Mouse (Mus musculus): ENCODE data around the gene Ung. TPM values are rescaled to one million over a fixed set of nuclear protein-coding genes. Genes with fewer than 3 reads are reported as not detected.

The Ung gene
- polyA plus RNA-seq, 1 experiment from 2014 or later, result 15.1 TPM

DNA sequence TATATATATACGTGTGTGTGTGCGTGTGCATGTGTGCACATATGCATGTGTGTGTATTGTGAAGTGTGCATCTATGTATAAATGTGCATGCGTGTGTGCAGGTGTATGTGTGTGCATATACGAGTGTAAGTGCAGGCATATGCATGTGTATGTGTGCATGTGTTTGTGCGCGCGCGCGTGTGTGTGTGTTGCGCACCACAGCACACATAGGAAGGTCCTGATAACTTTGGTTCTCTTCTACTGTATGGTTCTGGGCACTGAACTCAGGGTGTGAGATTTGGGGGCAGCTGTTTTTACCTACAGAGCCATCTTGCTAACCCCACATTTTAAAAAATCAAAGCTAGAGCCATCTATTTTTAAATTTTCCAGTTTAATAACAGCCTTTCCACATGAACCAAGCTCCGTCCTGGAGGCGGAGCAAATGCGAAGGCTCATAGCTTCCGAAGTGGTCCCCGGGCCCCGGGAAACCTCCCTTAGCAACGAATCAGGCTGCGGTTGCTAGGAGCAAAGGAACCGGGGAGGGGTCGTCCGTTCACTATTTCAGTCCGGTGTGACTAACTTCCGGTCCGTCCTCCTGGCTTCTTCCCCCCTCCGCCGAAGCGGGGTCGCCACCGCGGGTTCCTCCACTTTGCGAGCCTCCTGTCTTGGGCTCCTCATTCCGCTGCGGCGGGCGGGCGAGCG lies 30.3 kb upstream of the Ung start:
- peak overlapping the region; percentile 91 for H3K4me2 ChIP-seq (replicated peaks; ENCODE audit: low read depth)
- H3K4me1 ChIP-seq (replicated peaks; ENCODE audit: control insufficient read depth, insufficient read depth), result 0 out of 2 replicates have a peak, but pooled peaks cover 3% of the 10 kb centered on the region
- no peak overlapping the region for H3K27ac ChIP-seq (replicated peaks)
- H3K9me3 ChIP-seq (ENCODE audit: control insufficient read depth, low read length), result no peaks in the 10 kb centered on the region
- 0 out of 2 replicates have a peak, but pooled peaks cover 2% of the 10 kb centered on the region for H3K36me3 ChIP-seq (ENCODE audit: control insufficient read depth, insufficient read depth, low read length)
- peak; percentile 89 for ATAC-seq (ENCODE audit: low FRiP score, low TSS enrichment)
- TF ChIP-seq CTCF (IDR thresholded peaks at IDR 0.05; ENCODE audit: low read depth) (no peak; the same call in 1 of the 2 replicates), EP300 (optimal IDR thresholded peaks at IDR 0.05) (no peak)
- H3K27me3 ChIP-seq (ENCODE audit: control insufficient read depth, insufficient read depth, low read length), result no peaks in the 10 kb centered on the region
- peak overlapping the region; percentile 95 for H3K4me3 ChIP-seq (ENCODE audit: low read depth, low read length)
- H3K9ac ChIP-seq (ENCODE audit: low read length), result peak overlapping the region; percentile 92
- peak; percentile 89 for DNase-seq (ENCODE audit: low spot score)
- 7% methylated on average over 36 of the region's 37 CpGs for WGBS

DNA sequence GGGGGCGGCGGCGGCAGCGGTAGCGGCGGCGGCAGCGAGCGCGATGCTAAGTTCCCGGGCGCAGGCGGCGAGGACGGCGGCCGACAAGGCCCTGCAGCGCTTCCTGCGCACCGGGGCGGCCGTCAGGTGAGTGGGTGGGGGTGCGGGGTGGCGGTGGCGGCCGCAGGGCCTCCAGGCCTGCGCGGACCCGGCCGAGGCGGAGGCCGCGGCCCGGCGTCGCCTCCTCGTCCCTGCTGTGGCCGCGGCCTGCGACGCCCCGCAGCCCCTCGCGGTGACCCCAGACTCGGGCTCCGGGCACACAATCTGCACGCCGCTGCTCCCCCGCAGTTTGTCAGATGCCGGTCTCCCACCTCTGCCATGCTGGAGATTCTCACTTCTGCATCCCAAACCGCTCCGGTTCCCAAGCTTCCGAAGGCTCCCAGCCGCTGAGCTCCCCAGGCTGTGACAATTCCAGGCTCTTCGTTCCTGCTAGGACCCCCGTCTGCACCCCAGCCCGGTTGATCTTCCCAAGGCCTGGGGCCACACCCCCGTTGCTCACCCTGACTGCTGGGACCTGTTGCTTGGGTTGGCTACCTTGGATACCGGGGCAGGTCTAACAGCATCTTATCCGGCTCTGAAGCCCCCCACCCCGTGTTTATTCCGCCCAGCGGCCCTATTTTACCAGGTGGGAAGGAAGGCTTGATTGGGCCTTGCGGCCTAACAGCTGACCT lies 29.6 kb upstream of the Ung start:
- no peaks in the 10 kb centered on the region for H3K9me3 ChIP-seq (ENCODE audit: control insufficient read depth, low read length)
- H3K36me3 ChIP-seq (ENCODE audit: control insufficient read depth, insufficient read depth, low read length), result 0 out of 2 replicates have a peak, but pooled peaks cover 3% of the 10 kb centered on the region
- 0 out of 2 replicates have a peak, but pooled peaks cover 3% of the 10 kb centered on the region for H3K4me1 ChIP-seq (replicated peaks; ENCODE audit: control insufficient read depth, insufficient read depth)
- no peaks in the 10 kb centered on the region for H3K27me3 ChIP-seq (ENCODE audit: control insufficient read depth, insufficient read depth, low read length)
- H3K9ac ChIP-seq (ENCODE audit: low read length), result peak overlapping the region; percentile 92
- ATAC-seq (ENCODE audit: low FRiP score, low TSS enrichment) (peak; percentile 74), DNase-seq (ENCODE audit: low spot score) (no peak)
- no peak for TF ChIP-seq CTCF (IDR thresholded peaks at IDR 0.05; ENCODE audit: low read depth)
- no peak overlapping the region for H3K27ac ChIP-seq (replicated peaks)
- H3K4me2 ChIP-seq (replicated peaks; ENCODE audit: low read depth), result peak overlapping the region; percentile 91
- H3K4me3 ChIP-seq (ENCODE audit: low read depth, low read length), result peak overlapping the region; percentile 95
- WGBS, result 3% methylated on average over 47 of the region's 64 CpGs

DNA sequence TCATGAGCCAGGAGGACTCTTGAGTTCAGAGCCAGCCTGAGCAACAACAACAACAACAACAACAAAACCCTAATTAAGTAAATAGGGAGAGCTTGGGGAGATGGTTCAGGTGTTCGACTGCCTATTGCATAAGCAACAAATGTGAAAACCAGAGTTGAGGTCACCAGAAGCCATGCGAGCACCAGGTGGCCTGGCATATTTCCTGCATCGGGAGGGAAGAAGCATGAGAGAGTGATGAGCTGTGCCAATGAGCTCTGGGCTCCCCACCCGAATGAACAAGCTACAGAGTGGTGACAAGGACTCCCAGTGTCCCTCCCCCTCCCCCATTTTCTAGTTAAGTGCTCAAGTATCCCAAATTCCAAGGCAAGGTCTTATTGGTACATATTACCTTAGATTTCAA lies 28.3 kb upstream of the Ung start:
- Histone ChIP-seq H3K36me3 (ENCODE audit: control insufficient read depth, insufficient read depth, low read length) (0 out of 2 replicates have a peak, but pooled peaks cover 3% of the 10 kb centered on the region), H3K9ac (ENCODE audit: low read length) (no peak overlapping the region), H3K9me3 (ENCODE audit: control insufficient read depth, low read length) (no peaks in the 10 kb centered on the region), H3K4me3 (ENCODE audit: low read depth, low read length) (no peak overlapping the region), H3K4me1 (replicated peaks; ENCODE audit: control insufficient read depth, insufficient read depth) (0 out of 2 replicates have a peak, but pooled peaks cover 3% of the 10 kb centered on the region), H3K27ac (replicated peaks) (no peak overlapping the region), H3K4me2 (replicated peaks; ENCODE audit: low read depth) (no peak overlapping the region), H3K27me3 (ENCODE audit: control insufficient read depth, insufficient read depth, low read length) (no peaks in the 10 kb centered on the region)
- DNase-seq (ENCODE audit: low spot score), result no peak
- no peak for ATAC-seq (ENCODE audit: low FRiP score, low TSS enrichment)
- no peak for TF ChIP-seq CTCF (IDR thresholded peaks at IDR 0.05; ENCODE audit: low read depth)
- no peak for TF ChIP-seq EP300 (optimal IDR thresholded peaks at IDR 0.05)
- WGBS, result 82% methylated on average over 4 of the region's 4 CpGs

DNA sequence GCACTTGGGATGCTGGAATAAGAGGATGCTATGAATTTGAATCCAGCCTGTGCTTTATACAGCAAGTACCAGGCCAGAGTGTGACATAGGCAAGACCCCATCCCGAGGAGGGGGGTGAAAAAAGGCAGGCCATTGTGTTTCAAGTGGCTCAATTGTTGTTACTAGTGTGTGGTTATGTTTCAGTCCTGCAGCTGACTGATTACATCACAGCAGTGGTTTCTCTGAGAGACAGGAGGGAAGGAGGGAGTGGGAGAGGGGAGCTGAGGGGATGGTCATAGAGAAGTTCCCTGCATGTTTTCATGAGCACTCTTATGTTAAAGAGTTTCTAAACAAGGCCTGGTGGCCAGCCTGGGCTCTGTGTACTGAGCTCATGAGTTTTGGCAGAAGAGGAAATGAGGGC lies 27.4 kb upstream of the Ung start:
- TF ChIP-seq EP300 (optimal IDR thresholded peaks at IDR 0.05) (no peak), CTCF (IDR thresholded peaks at IDR 0.05; ENCODE audit: low read depth) (no peak)
- ATAC-seq (ENCODE audit: low FRiP score, low TSS enrichment), result no peak
- no peak overlapping the region for H3K27ac ChIP-seq (replicated peaks)
- no peak overlapping the region for H3K4me2 ChIP-seq (replicated peaks; ENCODE audit: low read depth)
- 0 out of 2 replicates have a peak, but pooled peaks cover 3% of the 10 kb centered on the region for H3K4me1 ChIP-seq (replicated peaks; ENCODE audit: control insufficient read depth, insufficient read depth)
- DNase-seq (ENCODE audit: low spot score), result no peak
- H3K4me3 ChIP-seq (ENCODE audit: low read depth, low read length), result no peak overlapping the region
- 83% methylated on average over 1 of the region's 1 CpGs for WGBS
- H3K36me3 ChIP-seq (ENCODE audit: control insufficient read depth, insufficient read depth, low read length), result 0 out of 2 replicates have a peak, but pooled peaks cover 3% of the 10 kb centered on the region
- no peaks in the 10 kb centered on the region for H3K27me3 ChIP-seq (ENCODE audit: control insufficient read depth, insufficient read depth, low read length)
- no peak overlapping the region for H3K9ac ChIP-seq (ENCODE audit: low read length)
- no peaks in the 10 kb centered on the region for H3K9me3 ChIP-seq (ENCODE audit: control insufficient read depth, low read length)

DNA sequence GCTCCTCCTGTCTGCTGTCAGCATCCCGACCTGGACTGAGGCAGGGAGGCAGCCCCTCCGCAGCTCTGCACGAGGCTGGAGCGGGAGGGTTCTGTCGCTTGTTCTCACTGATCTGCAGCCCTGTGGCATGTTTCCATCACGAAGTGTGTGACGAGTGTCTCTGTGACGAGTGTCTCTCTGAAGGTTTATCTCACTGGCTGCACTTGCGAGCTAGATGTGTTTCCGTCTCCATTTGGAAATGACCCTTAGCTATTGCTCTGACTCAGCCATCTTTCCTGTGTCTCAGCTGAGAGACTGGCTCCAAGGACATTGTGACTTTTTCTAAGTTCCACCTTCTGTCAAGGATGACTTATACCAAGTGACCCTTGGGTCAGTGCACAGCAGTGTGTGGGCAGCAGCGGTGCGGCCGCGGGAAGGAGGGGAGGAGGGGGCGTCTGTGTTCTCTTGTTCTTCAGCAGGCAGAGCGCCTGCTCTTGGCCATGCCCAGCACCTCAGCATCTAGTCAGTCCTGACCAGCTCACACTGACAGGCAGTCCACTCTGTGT lies 23.7 kb upstream of the Ung start:
- DNase-seq (ENCODE audit: low spot score), result no peak
- Histone ChIP-seq H3K27me3 (ENCODE audit: control insufficient read depth, insufficient read depth, low read length) (no peaks in the 10 kb centered on the region), H3K36me3 (ENCODE audit: control insufficient read depth, insufficient read depth, low read length) (peaks cover 24% of the 10 kb centered on the region), H3K9ac (ENCODE audit: low read length) (no peak overlapping the region), H3K9me3 (ENCODE audit: control insufficient read depth, low read length) (no peaks in the 10 kb centered on the region), H3K4me3 (ENCODE audit: low read depth, low read length) (no peak overlapping the region), H3K4me2 (replicated peaks; ENCODE audit: low read depth) (no peak overlapping the region), H3K4me1 (replicated peaks; ENCODE audit: control insufficient read depth, insufficient read depth) (no peaks in the 10 kb centered on the region), H3K27ac (replicated peaks) (no peak overlapping the region)
- TF ChIP-seq EP300 (optimal IDR thresholded peaks at IDR 0.05), result no peak
- no peak for TF ChIP-seq CTCF (IDR thresholded peaks at IDR 0.05; ENCODE audit: low read depth)
- WGBS, result 77% methylated on average over 16 of the region's 16 CpGs
- ATAC-seq (ENCODE audit: low FRiP score, low TSS enrichment), result no peak

All from stomach, postnatal 0 days (tissue).